Mouse (Mus musculus) heart, adult 2 months (tissue): ENCODE measurements around the gene Plekhf1. TPM values are rescaled to one million over a fixed set of nuclear protein-coding genes. Genes with fewer than 3 reads are reported as not detected.

Experiments used
- DNase-seq, 2 experiments: peaks; one replicate each; pipeline ENCODE4 v3.0.0; 2021
- H3K27ac ChIP-seq: fragments of 200-600 bp; 2 replicates; pipeline ENCODE4 v1.8.1; 2022
- H3K27me3 ChIP-seq: fragments of 200-500 bp; 2 replicates; pipeline ENCODE4 v1.6.1; 2012; ENCODE audit warnings: mild to moderate bottlenecking, low read length, inconsistent platforms, mixed read lengths; ENCODE audit not compliant: control insufficient read depth, insufficient read depth
- H3K36me3 ChIP-seq: fragments of 200-500 bp; 2 replicates; pipeline ENCODE4 v1.6.1; 2012; ENCODE audit warnings: low read length, inconsistent platforms; ENCODE audit not compliant: control insufficient read depth, insufficient read depth
- H3K4me1 ChIP-seq: fragments of 200-500 bp; 2 replicates; pipeline ENCODE4 v1.6.1; 2011; ENCODE audit warnings: low read length; ENCODE audit not compliant: control insufficient read depth, insufficient read depth
- H3K4me3 ChIP-seq: fragments of 200-600 bp; 2 replicates; pipeline ENCODE4 v1.8.1; 2022
- H3K79me2 ChIP-seq: fragments of 200-500 bp; replicated peaks from 2 replicates; pipeline ENCODE4 v1.6.1; 2012; ENCODE audit warnings: mild to moderate bottlenecking, inconsistent platforms, low read length, moderate library complexity, mixed read lengths; ENCODE audit not compliant: control insufficient read depth, insufficient read depth
- H3K9ac ChIP-seq: fragments of 200-500 bp; 2 replicates; pipeline ENCODE4 v1.6.1; 2012; ENCODE audit warnings: low read depth, mild to moderate bottlenecking, control low read depth, inconsistent platforms, low read length, mixed read lengths
- CTCF ChIP-seq: fragments of 200-600 bp; IDR thresholded peaks from 2 replicates; pipeline ENCODE4 v1.8.1; 2022; ENCODE audit warnings: antibody characterized with exemption, mild to moderate bottlenecking, moderate library complexity
- EP300 ChIP-seq: fragments of 200-500 bp; IDR thresholded peaks from 2 replicates; pipeline ENCODE4 v1.6.1; 2011; ENCODE audit warnings: low read depth, low read length, control low read depth; ENCODE audit not compliant: insufficient read depth
- POLR2A ChIP-seq: fragments of 200-500 bp; IDR thresholded peaks from 2 replicates; pipeline ENCODE4 v1.6.1; 2011; ENCODE audit warnings: mild to moderate bottlenecking, low read depth, low read length, control low read depth; ENCODE audit not compliant: insufficient read depth
- WGBS: fragments of 180-500 bp; shearing (Covaris S2); methylation state at CpG from one replicate; pipeline ENCODE4 v1.1.7; 2018; 5-methylcytosine and 5-hydroxymethylcytosine counted together
- intact Hi-C: fragments of 180-260 bp; cut with DNase I; formaldehyde crosslinking; loops from one replicate; pipeline ENCODE4 v1.15.1; 2025
- polyA plus RNA-seq: library from polyadenylated mRNA; depleted of rRNA; stranded (reverse); fragments of >200 nt; gene quantifications from 2 replicates; pipeline ENCODE4 v1.2.3, GENCODE M21; 2012
- total RNA-seq, 2 experiments: library from RNA; stranded (reverse); gene quantifications; 2 replicates each; pipeline ENCODE4 v1.2.3; 2021

Plekhf1 gene
- total and polyA plus RNA-seq, 3 experiments: 8.9 to 14.6 (median 9.3) TPM

DNA sequence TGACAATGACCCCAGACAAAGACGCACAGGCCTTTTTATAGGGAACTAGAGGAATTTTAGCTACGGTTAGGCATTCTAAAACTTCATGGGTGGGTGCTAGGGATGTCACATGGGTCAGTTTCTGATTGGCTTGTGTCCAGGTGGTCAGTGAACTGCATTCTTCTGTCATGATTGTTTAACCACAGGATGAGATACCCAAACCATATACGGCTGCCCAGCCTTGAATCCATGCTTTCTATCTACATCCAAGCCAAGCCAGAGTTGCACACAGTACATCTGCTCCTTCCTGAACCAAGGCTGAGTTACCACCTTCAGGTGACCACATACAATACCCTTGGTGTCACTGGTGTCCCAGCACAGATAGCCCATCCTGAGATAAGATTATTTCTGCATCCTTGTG, 21.3 kb downstream of the Plekhf1 start:
- WGBS: 71% methylated on average over 3 of the region's 3 CpGs
- no peaks in the 10 kb centered on the region for H3K36me3 ChIP-seq
- no peaks in the 10 kb centered on the region for H3K27me3 ChIP-seq
- DNase-seq: no peak
- TF ChIP-seq EP300: no peak
- no peak for TF ChIP-seq POLR2A
- no peak for TF ChIP-seq CTCF
- no peak overlapping the region for H3K4me3 ChIP-seq
- H3K4me1 ChIP-seq: no peaks in the 10 kb centered on the region
- H3K79me2 ChIP-seq: no peaks in the 10 kb centered on the region
- H3K9ac ChIP-seq: no peak overlapping the region
- no peak overlapping the region for H3K27ac ChIP-seq
- intact Hi-C loops: no loop called here

DNA sequence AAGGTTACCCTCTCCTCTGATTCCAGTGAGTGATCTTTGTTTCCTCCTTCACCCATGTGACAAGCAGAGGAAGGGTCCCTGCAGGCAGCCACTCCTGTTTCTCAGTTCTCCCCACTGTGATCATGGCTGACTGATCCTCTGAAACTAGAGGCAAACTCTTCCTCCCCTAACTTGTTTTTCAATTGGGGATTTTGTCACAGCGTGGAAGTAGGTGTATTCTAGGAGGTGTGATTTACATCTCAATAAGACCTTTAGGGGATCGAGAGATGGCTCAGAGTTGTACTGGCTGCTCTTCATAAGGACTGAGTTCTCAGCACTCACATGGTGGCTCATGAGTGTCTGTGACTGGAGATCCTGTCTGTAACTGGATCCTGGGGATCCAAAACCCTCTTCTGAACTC, 22.0 kb downstream of the Plekhf1 start:
- no peaks in the 10 kb centered on the region; the same call in 1 of the 2 replicates for H3K4me1 ChIP-seq
- H3K9ac ChIP-seq: no peak overlapping the region
- no peak overlapping the region for H3K27ac ChIP-seq
- TF ChIP-seq POLR2A (no peak), CTCF (no peak)
- WGBS: 72% methylated on average over 2 of the region's 2 CpGs
- H3K27me3 ChIP-seq: no peaks in the 10 kb centered on the region
- no peak overlapping the region for H3K4me3 ChIP-seq
- DNase-seq: no peak
- intact Hi-C loops: no loop called here
- H3K79me2 ChIP-seq: no peaks in the 10 kb centered on the region
- no peaks in the 10 kb centered on the region for H3K36me3 ChIP-seq

DNA sequence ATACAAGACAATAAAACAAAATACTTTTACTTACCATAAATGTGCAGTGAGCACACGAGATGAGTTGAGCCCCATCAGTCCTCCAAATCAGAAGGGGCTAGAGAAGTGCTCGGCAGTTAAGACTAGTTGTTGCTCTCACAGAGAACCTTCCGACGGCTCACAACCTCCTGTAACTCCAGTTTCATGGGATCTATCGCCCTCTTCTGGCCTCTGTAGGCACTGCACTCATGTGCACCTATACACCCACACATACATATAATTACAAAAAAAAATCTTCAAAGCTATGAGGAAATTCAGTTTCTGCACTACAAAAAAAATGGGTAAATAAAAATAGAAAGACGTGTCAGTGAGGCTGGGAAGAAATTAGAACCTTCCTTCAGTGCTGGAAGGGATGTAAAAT, 23.5 kb downstream of the Plekhf1 start:
- no peak for TF ChIP-seq POLR2A
- peak; percentile 39 for TF ChIP-seq CTCF
- no peak for TF ChIP-seq EP300
- Histone ChIP-seq H3K27me3 (no peaks in the 10 kb centered on the region), H3K79me2 (no peaks in the 10 kb centered on the region), H3K4me1 (no peaks in the 10 kb centered on the region; the same call in 1 of the 2 replicates), H3K4me3 (no peak overlapping the region), H3K27ac (no peak overlapping the region), H3K9ac (no peak overlapping the region), H3K36me3 (no peaks in the 10 kb centered on the region)
- 85% methylated on average over 6 of the region's 6 CpGs for WGBS
- intact Hi-C loops: loop anchor here (5.0 kb wide), 1 partner anchor 63 kb away; no protein-coding TSS in a partner anchor
- DNase-seq: no peak

DNA sequence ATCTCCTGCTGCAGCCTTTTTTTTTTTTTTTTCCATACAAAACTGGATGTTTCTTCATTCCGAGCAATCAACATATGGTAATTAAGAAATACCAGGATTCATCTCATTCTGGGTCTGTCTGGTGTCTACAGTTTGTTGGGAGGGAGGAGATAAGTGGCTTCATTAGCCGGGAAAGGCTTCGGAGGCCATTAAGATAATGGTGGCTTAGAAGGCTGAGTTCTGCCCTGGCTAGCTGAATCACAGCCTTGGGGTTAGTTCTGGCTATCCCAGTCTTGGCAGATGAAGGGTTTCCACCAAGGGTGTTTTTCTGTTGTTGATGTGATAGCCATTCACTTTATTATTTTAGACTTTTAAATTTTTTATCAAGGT, 26.5 kb downstream of the Plekhf1 start:
- Histone ChIP-seq H3K36me3 (no peaks in the 10 kb centered on the region), H3K4me1 (no peaks in the 10 kb centered on the region; the same call in 1 of the 2 replicates), H3K4me3 (no peak overlapping the region), H3K79me2 (no peaks in the 10 kb centered on the region), H3K9ac (no peak overlapping the region), H3K27me3 (no peaks in the 10 kb centered on the region), H3K27ac (no peak overlapping the region)
- TF ChIP-seq POLR2A: no peak
- TF ChIP-seq EP300: no peak
- no peak; the same call in 1 of the 2 replicates for TF ChIP-seq CTCF
- DNase-seq: no peak
- intact Hi-C loops: loop anchor here (1.0 to 5.0 kb wide), 2 partner anchors 19 to 66 kb away; no protein-coding TSS in a partner anchor
- WGBS: 27% methylated on average over 3 of the region's 3 CpGs

DNA sequence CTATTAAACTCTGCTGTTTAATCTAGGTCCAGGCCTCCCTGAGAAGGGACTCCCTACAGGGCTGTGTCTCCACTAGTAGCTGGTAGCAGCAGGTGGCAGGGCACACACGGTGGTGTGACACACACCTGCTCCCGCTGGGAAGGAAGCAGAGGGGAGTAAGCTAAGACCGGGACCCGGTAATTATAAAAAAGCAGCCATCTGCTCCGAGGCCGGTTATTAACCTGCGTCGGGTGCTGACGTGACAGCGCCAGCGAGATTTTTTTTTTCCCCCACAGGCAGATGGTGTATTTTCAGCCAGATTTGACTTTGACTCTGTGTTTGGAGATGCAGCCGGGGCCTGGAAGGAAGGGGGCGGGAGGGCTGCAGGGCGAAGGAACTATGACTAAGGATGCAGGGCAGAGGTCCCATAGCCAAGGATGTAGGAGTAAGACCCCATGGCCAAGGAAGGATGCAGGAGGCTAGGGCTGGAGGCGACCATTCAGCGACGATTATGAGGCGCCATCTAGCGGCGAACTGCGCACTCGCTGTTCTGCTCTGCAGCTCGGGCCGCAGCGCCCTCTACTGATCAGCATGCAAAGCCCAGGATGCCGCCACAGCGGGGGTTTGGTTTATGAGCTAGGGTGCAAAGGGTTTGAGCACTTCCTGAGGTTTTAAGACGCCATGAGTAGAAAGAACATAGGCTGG, 27.1 kb downstream of the Plekhf1 start:
- Histone ChIP-seq H3K36me3 (no peaks in the 10 kb centered on the region), H3K79me2 (no peaks in the 10 kb centered on the region), H3K27ac (no peak overlapping the region), H3K27me3 (no peaks in the 10 kb centered on the region), H3K9ac (no peak overlapping the region), H3K4me1 (no peaks in the 10 kb centered on the region; the same call in 1 of the 2 replicates), H3K4me3 (no peak overlapping the region)
- WGBS: 3% methylated on average over 28 of the region's 28 CpGs
- intact Hi-C loops: loop anchor here (1.0 to 5.0 kb wide), 2 partner anchors 18 to 67 kb away; no protein-coding TSS in a partner anchor
- TF ChIP-seq EP300 (peak; percentile 94), CTCF (no peak; the same call in 1 of the 2 replicates), POLR2A (no peak)
- DNase-seq: peak; percentile 83 to 91

DNA sequence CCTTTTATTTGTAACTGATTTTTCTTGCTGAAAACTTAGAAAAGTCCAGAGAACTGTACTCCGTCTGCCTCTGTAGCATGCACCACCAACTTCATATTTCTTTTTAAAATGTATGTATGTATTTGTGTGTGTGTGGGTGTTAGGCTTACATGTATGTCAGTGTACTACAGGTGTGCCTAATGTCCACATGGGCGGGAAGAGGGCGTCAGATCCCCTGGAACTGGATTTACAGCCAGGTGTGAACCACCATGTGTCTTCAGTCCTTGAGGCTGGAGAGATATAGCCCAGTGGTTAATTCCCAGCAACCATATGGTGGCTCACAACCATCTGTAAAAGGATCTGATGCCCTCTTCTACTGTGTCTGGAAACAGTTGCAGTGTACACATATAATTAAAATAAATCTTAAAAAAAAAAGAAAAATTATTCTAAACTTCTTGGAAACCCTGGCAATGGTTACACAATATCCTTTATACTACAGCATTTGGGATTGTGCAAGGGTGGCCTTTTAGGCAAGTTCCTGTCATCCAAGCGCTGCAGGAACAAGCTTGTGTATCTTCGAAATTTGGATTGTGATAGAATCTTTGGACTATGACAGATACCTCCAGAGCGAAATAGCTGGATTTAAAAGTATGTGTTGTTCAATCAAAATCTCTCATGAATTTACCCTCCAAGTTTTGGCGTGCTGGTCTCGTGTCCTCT, 27.8 kb downstream of the Plekhf1 start:
- DNase-seq: no peak
- TF ChIP-seq POLR2A (no peak), CTCF (no peak), EP300 (no peak)
- no peaks in the 10 kb centered on the region for H3K79me2 ChIP-seq
- H3K9ac ChIP-seq: no peak overlapping the region
- H3K36me3 ChIP-seq: no peaks in the 10 kb centered on the region
- H3K4me1 ChIP-seq: no peaks in the 10 kb centered on the region; the same call in 1 of the 2 replicates
- H3K27me3 ChIP-seq: no peaks in the 10 kb centered on the region
- WGBS: 63% methylated on average over 8 of the region's 8 CpGs
- no peak overlapping the region for H3K27ac ChIP-seq
- intact Hi-C loops: loop anchor here (5.0 kb wide), 1 partner anchor 67 kb away; no protein-coding TSS in a partner anchor
- H3K4me3 ChIP-seq: no peak overlapping the region
